Mouse (Mus musculus): ENCODE data around the gene Umad1. TPM values are rescaled to one million over a fixed set of nuclear protein-coding genes. Genes with fewer than 3 reads are reported as not detected.

Umad1 gene
- polyA plus RNA-seq, 1 experiment from 2014 or later: 19.7 TPM

- Histone ChIP-seq H3K4me3 (ENCODE audit: low read depth, low read length) (no peak overlapping the region), H3K4me1 (ENCODE audit: control insufficient read depth, insufficient read depth, low read length) (no peaks in the 10 kb centered on the region), H3K36me3 (replicated peaks; ENCODE audit: control insufficient read depth, insufficient read depth, low read depth, low read length) (no peaks in the 10 kb centered on the region), H3K9me3 (replicated peaks; ENCODE audit: control insufficient read depth, low read length) (no peaks in the 10 kb centered on the region), H3K9ac (replicated peaks; ENCODE audit: low read length) (no peak overlapping the region), H3K4me2 (ENCODE audit: low read depth, low read length) (no peak overlapping the region), H3K27me3 (ENCODE audit: control insufficient read depth, insufficient read depth, low read length) (no peaks in the 10 kb centered on the region), H3K27ac (replicated peaks; ENCODE audit: low read depth, low read length) (no peak overlapping the region)
- 83% methylated on average over 7 of the region's 7 CpGs for WGBS
- DNase-seq (ENCODE audit: low spot score) (no peak), ATAC-seq (replicated peaks; ENCODE audit: insufficient number of reproducible peaks, low FRiP score, low TSS enrichment, low read depth) (no peak)
Measured at GRCm38 (mm10) chr6:8397252-8397651, 138.2 kb downstream of the Umad1 start.

- DNase-seq (ENCODE audit: low spot score) (no peak), ATAC-seq (replicated peaks; ENCODE audit: insufficient number of reproducible peaks, low FRiP score, low TSS enrichment, low read depth) (no peak)
- Histone ChIP-seq H3K36me3 (replicated peaks; ENCODE audit: control insufficient read depth, insufficient read depth, low read depth, low read length) (no peaks in the 10 kb centered on the region), H3K27me3 (ENCODE audit: control insufficient read depth, insufficient read depth, low read length) (no peaks in the 10 kb centered on the region), H3K4me2 (ENCODE audit: low read depth, low read length) (no peak overlapping the region), H3K9ac (replicated peaks; ENCODE audit: low read length) (no peak overlapping the region), H3K9me3 (replicated peaks; ENCODE audit: control insufficient read depth, low read length) (no peaks in the 10 kb centered on the region), H3K27ac (replicated peaks; ENCODE audit: low read depth, low read length) (no peak overlapping the region), H3K4me3 (ENCODE audit: low read depth, low read length) (no peak overlapping the region), H3K4me1 (ENCODE audit: control insufficient read depth, insufficient read depth, low read length) (no peaks in the 10 kb centered on the region)
- 73% methylated on average over 1 of the region's 1 CpGs for WGBS
Measured at GRCm38 (mm10) chr6:8399710-8400109, 140.6 kb downstream of the Umad1 start.

DNA sequence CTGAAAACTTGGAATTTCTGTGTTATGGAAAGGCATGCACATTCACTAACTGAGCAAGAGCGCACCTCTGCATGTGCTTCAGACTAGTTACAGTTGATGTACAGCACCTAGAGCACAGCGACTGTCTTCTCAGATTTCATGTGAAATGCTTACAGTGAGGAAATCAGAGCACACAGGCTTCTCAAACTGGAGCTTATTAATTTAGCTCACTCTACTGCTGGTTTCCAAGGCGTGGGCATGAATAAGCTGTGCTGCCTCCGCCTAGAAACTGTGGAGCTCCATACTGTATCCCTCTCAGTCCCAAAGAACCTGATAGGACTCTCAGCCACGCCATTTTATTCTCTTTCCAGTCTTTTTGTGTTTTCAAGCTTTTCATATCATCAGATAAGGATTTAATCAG, 144.0 kb downstream of the Umad1 start:
- no peak for ATAC-seq (replicated peaks; ENCODE audit: insufficient number of reproducible peaks, low FRiP score, low TSS enrichment, low read depth)
- H3K4me3 ChIP-seq (ENCODE audit: low read depth, low read length): no peak overlapping the region
- 87% methylated on average over 5 of the region's 5 CpGs for WGBS
- no peaks in the 10 kb centered on the region for H3K27me3 ChIP-seq (ENCODE audit: control insufficient read depth, insufficient read depth, low read length)
- H3K9ac ChIP-seq (replicated peaks; ENCODE audit: low read length): no peak overlapping the region
- H3K9me3 ChIP-seq (replicated peaks; ENCODE audit: control insufficient read depth, low read length): no peaks in the 10 kb centered on the region
- no peaks in the 10 kb centered on the region for H3K4me1 ChIP-seq (ENCODE audit: control insufficient read depth, insufficient read depth, low read length)
- no peak overlapping the region for H3K4me2 ChIP-seq (ENCODE audit: low read depth, low read length)
- DNase-seq (ENCODE audit: low spot score): no peak
- H3K27ac ChIP-seq (replicated peaks; ENCODE audit: low read depth, low read length): no peak overlapping the region
- H3K36me3 ChIP-seq (replicated peaks; ENCODE audit: control insufficient read depth, insufficient read depth, low read depth, low read length): no peaks in the 10 kb centered on the region

- Histone ChIP-seq H3K27ac (replicated peaks; ENCODE audit: low read depth, low read length) (no peak overlapping the region), H3K4me3 (ENCODE audit: low read depth, low read length) (no peak overlapping the region), H3K36me3 (replicated peaks; ENCODE audit: control insufficient read depth, insufficient read depth, low read depth, low read length) (no peaks in the 10 kb centered on the region), H3K9me3 (replicated peaks; ENCODE audit: control insufficient read depth, low read length) (no peaks in the 10 kb centered on the region), H3K27me3 (ENCODE audit: control insufficient read depth, insufficient read depth, low read length) (no peaks in the 10 kb centered on the region), H3K4me2 (ENCODE audit: low read depth, low read length) (no peak overlapping the region), H3K4me1 (ENCODE audit: control insufficient read depth, insufficient read depth, low read length) (no peaks in the 10 kb centered on the region), H3K9ac (replicated peaks; ENCODE audit: low read length) (no peak overlapping the region)
- 90% methylated on average over 5 of the region's 5 CpGs for WGBS
- DNase-seq (ENCODE audit: low spot score) (no peak), ATAC-seq (replicated peaks; ENCODE audit: insufficient number of reproducible peaks, low FRiP score, low TSS enrichment, low read depth) (no peak)
Measured at GRCm38 (mm10) chr6:8405844-8406243, 146.8 kb downstream of the Umad1 start.

DNA sequence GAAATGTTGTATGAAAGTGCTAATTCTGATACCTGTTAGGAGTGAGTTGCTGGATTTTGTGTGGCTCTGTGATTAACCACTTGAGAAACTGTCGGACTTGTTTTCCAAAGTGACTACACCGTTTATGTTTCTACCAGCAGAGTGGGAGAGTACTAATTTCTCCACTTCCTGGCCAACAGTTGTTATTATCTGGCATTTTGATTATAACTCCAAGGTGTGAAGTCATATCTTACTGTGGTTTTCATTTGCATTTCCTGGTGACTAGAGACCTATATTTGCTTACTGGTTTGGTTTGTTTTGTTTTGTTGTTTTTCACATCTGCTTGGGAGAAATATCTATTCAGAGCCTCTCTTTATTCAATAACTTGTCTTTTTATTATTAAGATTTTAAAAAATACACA, 149.2 kb downstream of the Umad1 start:
- no peak overlapping the region for H3K4me2 ChIP-seq (ENCODE audit: low read depth, low read length)
- DNase-seq (ENCODE audit: low spot score) (no peak), ATAC-seq (replicated peaks; ENCODE audit: insufficient number of reproducible peaks, low FRiP score, low TSS enrichment, low read depth) (no peak)
- no peak overlapping the region for H3K4me3 ChIP-seq (ENCODE audit: low read depth, low read length)
- 81% methylated on average over 2 of the region's 2 CpGs for WGBS
- H3K36me3 ChIP-seq (replicated peaks; ENCODE audit: control insufficient read depth, insufficient read depth, low read depth, low read length): no peaks in the 10 kb centered on the region
- H3K27me3 ChIP-seq (ENCODE audit: control insufficient read depth, insufficient read depth, low read length): no peaks in the 10 kb centered on the region
- H3K9me3 ChIP-seq (replicated peaks; ENCODE audit: control insufficient read depth, low read length): no peaks in the 10 kb centered on the region
- no peak overlapping the region for H3K9ac ChIP-seq (replicated peaks; ENCODE audit: low read length)
- H3K27ac ChIP-seq (replicated peaks; ENCODE audit: low read depth, low read length): no peak overlapping the region
- H3K4me1 ChIP-seq (ENCODE audit: control insufficient read depth, insufficient read depth, low read length): no peaks in the 10 kb centered on the region

- ATAC-seq (replicated peaks; ENCODE audit: insufficient number of reproducible peaks, low FRiP score, low TSS enrichment, low read depth) (no peak), DNase-seq (ENCODE audit: low spot score) (no peak)
- Histone ChIP-seq H3K4me2 (ENCODE audit: low read depth, low read length) (no peak overlapping the region), H3K9me3 (replicated peaks; ENCODE audit: control insufficient read depth, low read length) (no peaks in the 10 kb centered on the region), H3K4me3 (ENCODE audit: low read depth, low read length) (no peak overlapping the region), H3K27ac (replicated peaks; ENCODE audit: low read depth, low read length) (no peak overlapping the region), H3K27me3 (ENCODE audit: control insufficient read depth, insufficient read depth, low read length) (no peaks in the 10 kb centered on the region), H3K4me1 (ENCODE audit: control insufficient read depth, insufficient read depth, low read length) (no peaks in the 10 kb centered on the region), H3K36me3 (replicated peaks; ENCODE audit: control insufficient read depth, insufficient read depth, low read depth, low read length) (no peaks in the 10 kb centered on the region), H3K9ac (replicated peaks; ENCODE audit: low read length) (no peak overlapping the region)
- 90% methylated on average over 4 of the region's 4 CpGs for WGBS
Measured at GRCm38 (mm10) chr6:8409865-8410264, 150.8 kb downstream of the Umad1 start.

GRCm38 (mm10) chr6:8412845-8413598, 153.9 kb downstream of the Umad1 start:
- no peak overlapping the region for H3K4me3 ChIP-seq (ENCODE audit: low read depth, low read length)
- DNase-seq (ENCODE audit: low spot score) (no peak), ATAC-seq (replicated peaks; ENCODE audit: insufficient number of reproducible peaks, low FRiP score, low TSS enrichment, low read depth) (no peak)
- no peaks in the 10 kb centered on the region for H3K4me1 ChIP-seq (ENCODE audit: control insufficient read depth, insufficient read depth, low read length)
- no peaks in the 10 kb centered on the region for H3K27me3 ChIP-seq (ENCODE audit: control insufficient read depth, insufficient read depth, low read length)
- no peak overlapping the region for H3K27ac ChIP-seq (replicated peaks; ENCODE audit: low read depth, low read length)
- 75% methylated on average over 10 of the region's 10 CpGs for WGBS
- H3K9ac ChIP-seq (replicated peaks; ENCODE audit: low read length): no peak overlapping the region
- H3K9me3 ChIP-seq (replicated peaks; ENCODE audit: control insufficient read depth, low read length): no peaks in the 10 kb centered on the region
- H3K4me2 ChIP-seq (ENCODE audit: low read depth, low read length): no peak overlapping the region
- no peaks in the 10 kb centered on the region for H3K36me3 ChIP-seq (replicated peaks; ENCODE audit: control insufficient read depth, insufficient read depth, low read depth, low read length)

GRCm38 (mm10) chr6:8414020-8414419, 154.9 kb downstream of the Umad1 start:
- no peak overlapping the region for H3K27ac ChIP-seq (replicated peaks; ENCODE audit: low read depth, low read length)
- H3K4me3 ChIP-seq (ENCODE audit: low read depth, low read length): no peak overlapping the region
- 65% methylated on average over 9 of the region's 9 CpGs for WGBS
- ATAC-seq (replicated peaks; ENCODE audit: insufficient number of reproducible peaks, low FRiP score, low TSS enrichment, low read depth) (no peak), DNase-seq (ENCODE audit: low spot score) (no peak)
- H3K27me3 ChIP-seq (ENCODE audit: control insufficient read depth, insufficient read depth, low read length): no peaks in the 10 kb centered on the region
- H3K4me2 ChIP-seq (ENCODE audit: low read depth, low read length): no peak overlapping the region
- H3K4me1 ChIP-seq (ENCODE audit: control insufficient read depth, insufficient read depth, low read length): no peaks in the 10 kb centered on the region
- no peak overlapping the region for H3K9ac ChIP-seq (replicated peaks; ENCODE audit: low read length)
- no peaks in the 10 kb centered on the region for H3K9me3 ChIP-seq (replicated peaks; ENCODE audit: control insufficient read depth, low read length)
- no peaks in the 10 kb centered on the region for H3K36me3 ChIP-seq (replicated peaks; ENCODE audit: control insufficient read depth, insufficient read depth, low read depth, low read length)

Measured in embryonic facial prominence, embryonic 11.5 days (tissue).